Mouse (Mus musculus): ENCODE results near the gene Retn. TPM values are rescaled to one million over a fixed set of nuclear protein-coding genes. Genes with fewer than 3 reads are reported as not detected.

The Retn gene
- polyA plus RNA-seq, 1 experiment: 0.39 TPM

DNA sequence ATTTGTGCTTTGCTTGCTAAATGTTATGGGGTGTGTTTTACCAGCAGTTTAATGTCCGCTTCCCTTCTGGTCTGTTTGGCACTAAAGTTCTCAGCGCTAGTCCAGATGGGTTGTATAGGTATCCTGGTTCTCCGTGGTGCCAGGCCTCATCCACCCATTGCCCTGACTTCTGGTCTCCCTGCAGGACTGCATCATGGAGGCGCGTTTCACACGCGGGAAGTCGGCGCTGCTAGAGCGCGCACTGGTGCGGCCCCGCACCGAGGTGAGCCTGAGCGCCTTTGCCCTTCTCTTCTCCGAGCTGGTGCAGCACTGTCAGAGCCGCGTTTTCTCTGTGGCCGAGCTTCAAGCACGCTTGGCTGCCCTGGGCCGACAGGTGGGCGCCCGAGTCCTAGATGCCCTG lies 23.3 kb downstream of the Retn start:
- no peak for TF ChIP-seq GATA1 (IDR thresholded peaks at IDR 0.05; ENCODE audit: borderline replicate concordance, low read length)
- TF ChIP-seq FLI1 (IDR thresholded peaks at IDR 0.05; ENCODE audit: low read length): no peak
- Histone ChIP-seq H3K4me1 (peaks cover 82% of the 10 kb centered on the region), H3K4me3 (replicated peaks) (no peak overlapping the region), H3K36me3 (replicated peaks; ENCODE audit: low read length) (peaks cover 54% of the 10 kb centered on the region), H3K27me3 (replicated peaks) (no peaks in the 10 kb centered on the region), H3K9me3 (no peaks in the 10 kb centered on the region)

DNA sequence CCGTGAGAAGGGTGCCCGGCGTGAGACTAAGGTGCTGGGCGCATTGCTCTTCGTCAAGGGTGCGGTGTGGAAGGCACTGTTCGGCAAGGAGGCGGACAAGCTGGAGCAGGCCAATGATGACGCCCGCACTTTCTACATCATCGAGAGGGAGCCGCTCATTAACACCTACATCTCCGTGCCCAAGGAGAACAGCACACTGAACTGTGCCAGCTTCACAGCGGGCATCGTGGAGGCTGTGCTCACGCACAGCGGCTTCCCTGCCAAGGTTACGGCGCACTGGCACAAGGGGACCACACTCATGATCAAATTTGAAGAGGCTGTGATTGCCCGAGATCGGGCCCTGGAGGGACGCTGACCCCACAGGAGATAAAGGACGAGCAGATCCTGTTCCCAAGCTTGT lies 23.7 kb downstream of the Retn start:
- no peaks in the 10 kb centered on the region for H3K27me3 ChIP-seq (replicated peaks)
- peaks cover 81% of the 10 kb centered on the region for H3K4me1 ChIP-seq
- no peaks in the 10 kb centered on the region for H3K9me3 ChIP-seq
- H3K36me3 ChIP-seq (replicated peaks; ENCODE audit: low read length): peaks cover 54% of the 10 kb centered on the region
- peak overlapping the region; percentile 46 for H3K4me3 ChIP-seq (replicated peaks)
- TF ChIP-seq GATA1 (IDR thresholded peaks at IDR 0.05; ENCODE audit: borderline replicate concordance, low read length): no peak

DNA sequence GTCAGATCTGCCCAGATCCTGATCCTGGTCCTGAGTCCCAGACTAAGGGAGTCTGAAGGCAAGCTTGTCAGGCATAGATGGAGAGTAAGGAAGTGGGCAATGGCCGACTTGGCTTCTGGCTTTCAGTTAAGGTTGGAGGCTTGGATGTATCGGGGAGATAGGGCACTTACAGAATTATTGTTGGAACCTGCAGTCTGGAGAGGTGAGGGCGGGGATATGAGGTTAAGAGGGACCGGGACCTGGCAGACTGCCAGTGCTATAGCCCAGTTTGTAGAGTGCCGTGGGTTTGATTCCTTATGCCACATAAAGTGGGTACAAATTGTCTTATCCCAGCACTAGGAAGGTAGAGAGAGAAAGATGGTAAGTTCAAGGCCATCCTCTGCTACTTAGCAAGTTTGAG lies 24.1 kb downstream of the Retn start:
- Histone ChIP-seq H3K27me3 (replicated peaks) (no peaks in the 10 kb centered on the region), H3K36me3 (replicated peaks; ENCODE audit: low read length) (peaks cover 54% of the 10 kb centered on the region), H3K9me3 (no peaks in the 10 kb centered on the region), H3K4me3 (replicated peaks) (no peak overlapping the region), H3K4me1 (peaks cover 78% of the 10 kb centered on the region)
- no peak for TF ChIP-seq FLI1 (IDR thresholded peaks at IDR 0.05; ENCODE audit: low read length)
- TF ChIP-seq GATA1 (IDR thresholded peaks at IDR 0.05; ENCODE audit: borderline replicate concordance, low read length): no peak

- Histone ChIP-seq H3K36me3 (replicated peaks; ENCODE audit: low read length) (peaks cover 54% of the 10 kb centered on the region), H3K4me1 (peaks cover 77% of the 10 kb centered on the region), H3K27me3 (replicated peaks) (no peaks in the 10 kb centered on the region), H3K4me3 (replicated peaks) (no peak overlapping the region), H3K9me3 (no peaks in the 10 kb centered on the region)
- TF ChIP-seq GATA1 (IDR thresholded peaks at IDR 0.05; ENCODE audit: borderline replicate concordance, low read length) (no peak), FLI1 (IDR thresholded peaks at IDR 0.05; ENCODE audit: low read length) (no peak)
Observed at GRCm38 (mm10) chr8:3682435-3682834, 26.9 kb downstream of the Retn start.

DNA sequence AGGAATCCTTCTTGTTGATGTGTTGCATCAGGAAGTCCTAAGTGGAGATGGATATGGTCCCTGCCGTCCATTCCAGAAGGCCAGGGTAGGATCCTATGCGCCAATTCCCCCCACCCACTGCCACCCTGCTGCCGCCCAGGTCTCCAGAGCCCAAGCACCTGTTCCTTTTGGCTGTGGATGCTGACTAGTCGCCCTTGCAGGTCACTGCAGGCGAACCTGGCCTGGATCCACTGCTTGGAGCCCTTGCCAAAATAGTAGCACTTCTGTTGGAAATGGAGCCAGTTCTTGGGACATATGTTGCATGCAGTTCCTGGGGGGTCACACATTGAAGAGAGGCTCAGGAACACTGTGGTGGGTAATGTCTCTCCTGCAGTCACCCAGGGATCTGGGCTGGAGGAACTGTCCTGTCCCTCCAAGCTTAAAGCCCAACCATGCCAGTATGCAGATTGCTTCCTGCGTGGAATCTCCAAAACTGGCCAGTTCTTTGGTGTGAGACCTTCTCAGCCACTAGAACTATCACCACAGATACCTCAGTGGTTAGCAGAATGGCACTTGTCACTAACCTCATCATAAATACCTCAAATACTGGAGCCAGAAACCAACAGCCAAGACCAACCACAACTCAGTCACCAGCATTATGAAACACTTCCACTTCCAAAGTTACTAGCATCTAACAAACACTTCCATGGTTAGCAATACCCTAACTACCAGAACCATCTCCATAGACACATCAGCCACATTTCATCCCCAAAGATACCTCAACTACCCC lies 28.0 kb downstream of the Retn start:
- Histone ChIP-seq H3K27me3 (replicated peaks) (no peaks in the 10 kb centered on the region), H3K4me3 (replicated peaks) (no peak overlapping the region), H3K9me3 (no peaks in the 10 kb centered on the region), H3K36me3 (replicated peaks; ENCODE audit: low read length) (peaks cover 49% of the 10 kb centered on the region), H3K4me1 (peaks cover 77% of the 10 kb centered on the region)
- TF ChIP-seq GATA1 (IDR thresholded peaks at IDR 0.05; ENCODE audit: borderline replicate concordance, low read length) (no peak), FLI1 (IDR thresholded peaks at IDR 0.05; ENCODE audit: low read length) (no peak)

- Histone ChIP-seq H3K4me1 (peaks cover 77% of the 10 kb centered on the region), H3K4me3 (replicated peaks) (no peak overlapping the region), H3K27me3 (replicated peaks) (peaks cover 4% of the 10 kb centered on the region), H3K9me3 (no peaks in the 10 kb centered on the region), H3K36me3 (replicated peaks; ENCODE audit: low read length) (peaks cover 40% of the 10 kb centered on the region)
- TF ChIP-seq GATA1 (IDR thresholded peaks at IDR 0.05; ENCODE audit: borderline replicate concordance, low read length) (no peak), FLI1 (IDR thresholded peaks at IDR 0.05; ENCODE audit: low read length) (no peak)
Observed at GRCm38 (mm10) chr8:3684530-3684929, 29.0 kb downstream of the Retn start.

DNA sequence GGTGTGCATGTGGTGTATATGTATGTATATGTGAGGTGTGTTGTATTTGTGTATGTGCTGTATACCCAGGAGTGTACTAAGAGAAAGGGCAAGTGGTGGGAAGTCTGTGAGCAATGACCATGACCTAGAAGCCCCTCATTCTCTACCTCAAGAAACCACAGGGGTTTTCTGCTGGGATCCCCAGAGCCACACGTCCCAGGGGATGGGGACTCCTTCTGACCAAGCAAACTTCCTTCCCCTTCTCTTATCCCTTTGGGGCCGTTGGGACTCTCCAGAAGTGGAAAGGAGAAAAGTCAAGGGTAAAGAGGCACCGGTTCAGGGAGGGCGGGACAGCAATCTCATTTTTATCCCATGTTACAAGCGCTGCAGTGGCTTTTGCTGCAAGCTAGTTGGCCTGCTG lies 29.9 kb downstream of the Retn start:
- Histone ChIP-seq H3K36me3 (replicated peaks; ENCODE audit: low read length) (peaks cover 31% of the 10 kb centered on the region), H3K9me3 (no peaks in the 10 kb centered on the region), H3K27me3 (replicated peaks) (peaks cover 11% of the 10 kb centered on the region), H3K4me1 (peaks cover 72% of the 10 kb centered on the region), H3K4me3 (replicated peaks) (no peak overlapping the region)
- TF ChIP-seq GATA1 (IDR thresholded peaks at IDR 0.05; ENCODE audit: borderline replicate concordance, low read length) (no peak), FLI1 (IDR thresholded peaks at IDR 0.05; ENCODE audit: low read length) (no peak)

DNA sequence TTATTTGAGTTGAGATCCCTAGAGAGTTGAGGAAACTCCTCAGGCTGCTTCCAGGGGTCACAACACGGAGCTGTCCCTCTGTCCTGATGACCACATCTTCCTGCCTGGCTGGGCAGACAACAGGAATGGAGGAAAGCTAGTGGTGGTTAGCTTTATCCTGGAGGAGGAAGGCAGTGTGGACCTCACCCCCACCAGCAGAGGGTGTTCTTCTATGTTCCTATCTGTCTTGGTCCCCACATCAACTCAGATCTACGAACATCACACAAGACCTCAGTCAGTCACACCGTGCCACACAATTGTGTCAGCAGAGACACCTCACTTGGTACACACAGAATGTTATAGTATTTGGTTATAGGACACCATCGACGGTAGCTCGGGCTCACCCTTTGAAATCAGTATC lies 32.0 kb downstream of the Retn start:
- Histone ChIP-seq H3K4me1 (peaks cover 58% of the 10 kb centered on the region), H3K4me3 (replicated peaks) (peak overlapping the region; percentile 54), H3K27me3 (replicated peaks) (peaks cover 18% of the 10 kb centered on the region), H3K36me3 (replicated peaks; ENCODE audit: low read length) (peaks cover 11% of the 10 kb centered on the region), H3K9me3 (no peaks in the 10 kb centered on the region)
- TF ChIP-seq GATA1 (IDR thresholded peaks at IDR 0.05; ENCODE audit: borderline replicate concordance, low read length): no peak
- TF ChIP-seq FLI1 (IDR thresholded peaks at IDR 0.05; ENCODE audit: low read length): no peak

- H3K4me1 ChIP-seq: peaks cover 37% of the 10 kb centered on the region
- H3K36me3 ChIP-seq (replicated peaks; ENCODE audit: low read length): no peaks in the 10 kb centered on the region
- H3K9me3 ChIP-seq: no peaks in the 10 kb centered on the region
- H3K27me3 ChIP-seq (replicated peaks): peaks cover 21% of the 10 kb centered on the region
- no peak overlapping the region for H3K4me3 ChIP-seq (replicated peaks)
- no peak for TF ChIP-seq FLI1 (IDR thresholded peaks at IDR 0.05; ENCODE audit: low read length)
- TF ChIP-seq GATA1 (IDR thresholded peaks at IDR 0.05; ENCODE audit: borderline replicate concordance, low read length): no peak
Observed at GRCm38 (mm10) chr8:3690774-3691173, 35.2 kb downstream of the Retn start.

GRCm38 (mm10) chr8:3694121-3694520 lies 38.6 kb downstream of the Retn start, which contains the start of gene Fcer2a:
Fcer2a (minus strand) TSS chr8:3694175.
- Histone ChIP-seq H3K4me3 (replicated peaks) (no peak within 1 kb of the TSS), H3K27me3 (replicated peaks) (peaks cover 24% of the 10 kb centered on the region), H3K4me1 (peaks cover 11% of the 10 kb centered on the region), H3K36me3 (replicated peaks; ENCODE audit: low read length) (no peaks in the 10 kb centered on the region), H3K9me3 (no peaks in the 10 kb centered on the region)
- TF ChIP-seq FLI1 (IDR thresholded peaks at IDR 0.05; ENCODE audit: low read length) (no peak), GATA1 (IDR thresholded peaks at IDR 0.05; ENCODE audit: borderline replicate concordance, low read length) (no peak)

All from megakaryocyte, embryonic 14.5 days (primary cell).